Comparison of ENCODE assay signal across 21 mouse cellular contexts in the genomic region with DNA sequence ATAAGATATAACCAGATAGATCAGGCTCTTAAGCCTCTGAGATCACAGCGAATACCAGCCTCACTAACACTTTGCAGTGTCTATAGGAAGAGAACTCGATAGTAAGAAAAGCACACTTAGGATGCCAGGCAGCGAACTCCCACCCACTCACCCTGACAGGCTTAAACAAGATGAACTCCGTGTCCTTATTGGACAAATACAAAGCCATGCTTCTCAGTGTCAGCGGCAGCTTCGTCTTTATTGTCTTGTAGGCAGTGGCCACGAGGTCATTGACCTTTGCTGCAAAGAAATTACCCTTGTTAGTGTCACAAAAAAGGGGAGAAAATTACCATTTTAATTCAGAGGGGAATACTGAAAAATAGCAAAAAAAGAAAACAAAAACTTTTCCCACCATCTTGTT. TPM values are rescaled to one million over a fixed set of nuclear protein-coding genes. Genes with fewer than 3 reads are reported as not detected.
DNase-seq lines count a peak whose midpoint lies in the region; ATAC-seq lines count a peak whose summit lies in the region.
"Had no signal": no experiment of that assay in that cellular context is flagged by ENCODE, and none has a peak within 500 bp of the region (broad histone marks: within the 10 kb centered on the region; RNA-seq: fewer than 3 reads in every experiment).

No protein-coding gene starts in this region.

- H3K27ac ChIP-seq in kidney, embryonic 15.5 days, result peak overlapping the region; percentile 59
- no peak overlapping the region for H3K27ac ChIP-seq in midbrain, embryonic 11.5 days (ENCODE audit: low read depth, low read length)
- no peak overlapping the region for H3K27ac ChIP-seq in midbrain, embryonic 15.5 days
- H3K27ac ChIP-seq: embryonic facial prominence, embryonic 12.5 days; forebrain, embryonic 15.5 days; heart, embryonic 13.5 days; hindbrain, embryonic 13.5 days had no signal

- H3K9me3 ChIP-seq in kidney, embryonic 15.5 days (replicated peaks), result no peaks in the 10 kb centered on the region
- H3K9me3 ChIP-seq in midbrain, embryonic 11.5 days (ENCODE audit: control insufficient read depth, low read length), result no peaks in the 10 kb centered on the region
- H3K9me3 ChIP-seq in midbrain, embryonic 15.5 days, result no peaks in the 10 kb centered on the region
- H3K9me3 ChIP-seq: embryonic facial prominence, embryonic 12.5 days; forebrain, embryonic 15.5 days; G1E; heart, embryonic 13.5 days; hindbrain, embryonic 13.5 days had no signal

- no peak overlapping the region for H3K4me2 ChIP-seq in kidney, embryonic 15.5 days
- no peak overlapping the region for H3K4me2 ChIP-seq in midbrain, embryonic 11.5 days
- no peak overlapping the region for H3K4me2 ChIP-seq in midbrain, embryonic 15.5 days
- H3K4me2 ChIP-seq: embryonic facial prominence, embryonic 12.5 days; forebrain, embryonic 15.5 days; heart, embryonic 13.5 days; hindbrain, embryonic 13.5 days had no signal

- no peak overlapping the region for H3K9ac ChIP-seq in kidney, embryonic 15.5 days
- no peak overlapping the region for H3K9ac ChIP-seq in midbrain, embryonic 11.5 days (ENCODE audit: low read length)
- no peak overlapping the region for H3K9ac ChIP-seq in midbrain, embryonic 15.5 days
- H3K9ac ChIP-seq: embryonic facial prominence, embryonic 12.5 days; forebrain, embryonic 15.5 days; heart, embryonic 13.5 days; hindbrain, embryonic 13.5 days had no signal

- intact Hi-C loops in heart, postnatal 10 days (cut with DNase I), result no loop called here

- H3K36me3 ChIP-seq in kidney, embryonic 15.5 days, result peaks cover 88% of the 10 kb centered on the region
- H3K36me3 ChIP-seq in midbrain, embryonic 11.5 days (ENCODE audit: control insufficient read depth, insufficient read depth, low read length), result peaks cover 8% of the 10 kb centered on the region
- peaks cover 41% of the 10 kb centered on the region; the same call in 1 of the 2 replicates for H3K36me3 ChIP-seq in midbrain, embryonic 15.5 days (replicated peaks)

- peaks cover 22% of the 10 kb centered on the region for H3K4me1 ChIP-seq in kidney, embryonic 15.5 days
- peaks cover 3% of the 10 kb centered on the region; the same call in 1 of the 2 replicates for H3K4me1 ChIP-seq in midbrain, embryonic 11.5 days (ENCODE audit: control insufficient read depth, insufficient read depth, low read length)
- H3K4me1 ChIP-seq in midbrain, embryonic 15.5 days, result no peaks in the 10 kb centered on the region
- H3K4me1 ChIP-seq: embryonic facial prominence, embryonic 12.5 days; forebrain, embryonic 15.5 days; hindbrain, embryonic 13.5 days had no signal

- no peak overlapping the region for H3K4me3 ChIP-seq in kidney, embryonic 15.5 days (replicated peaks)
- H3K4me3 ChIP-seq in midbrain, embryonic 11.5 days (ENCODE audit: low read depth, low read length), result no peak overlapping the region
- no peak overlapping the region for H3K4me3 ChIP-seq in midbrain, embryonic 15.5 days
- H3K4me3 ChIP-seq: embryonic facial prominence, embryonic 12.5 days; forebrain, embryonic 15.5 days; heart, embryonic 13.5 days; hindbrain, embryonic 13.5 days had no signal

- DNase-seq in heart, adult 11 months, result peak; percentile 62
- DNase-seq in heart, postnatal 10 days, result no peak
- no peak for DNase-seq in kidney, postnatal 25 days
- peak; percentile 81 for DNase-seq in midbrain, embryonic 11.5 days (ENCODE audit: low spot score, missing footprints)
- peak; percentile 28 for DNase-seq in mesoderm, embryonic 11.5 days (ENCODE audit: low read depth, low spot score)
- DNase-seq in cerebellum, adult 9-10 months, result no peak
- DNase-seq: adrenal gland, adult 8-10 months; adrenal gland, postnatal 36 days; B cell, adult 2 months; cerebellum, adult 2 months; cerebellum, postnatal 25 days; gastrocnemius, postnatal 10 days; heart, postnatal 4 days had no signal

- 37% methylated on average over 7 of the region's 7 CpGs for WGBS in kidney, embryonic 15.5 days
- WGBS in midbrain, embryonic 11.5 days, result 27% methylated on average over 7 of the region's 7 CpGs
- WGBS in midbrain, embryonic 15.5 days, result 34% methylated on average over 7 of the region's 7 CpGs

- no peaks in the 10 kb centered on the region for H3K27me3 ChIP-seq in kidney, embryonic 15.5 days
- no peaks in the 10 kb centered on the region for H3K27me3 ChIP-seq in midbrain, embryonic 11.5 days (ENCODE audit: control insufficient read depth, insufficient read depth, low read length)
- no peaks in the 10 kb centered on the region for H3K27me3 ChIP-seq in midbrain, embryonic 15.5 days (replicated peaks)
- H3K27me3 ChIP-seq: embryonic facial prominence, embryonic 12.5 days; forebrain, embryonic 15.5 days; heart, embryonic 13.5 days; hindbrain, embryonic 13.5 days had no signal

- no peak for ATAC-seq in kidney, embryonic 15.5 days (replicated peaks; ENCODE audit: low FRiP score)
- no peak for ATAC-seq in midbrain, embryonic 11.5 days (ENCODE audit: low FRiP score)
- no peak for ATAC-seq in midbrain, embryonic 15.5 days (replicated peaks)
- ATAC-seq: CD4-positive, CD25-positive, alpha-beta regulatory T cell, adult 4 months; forebrain, embryonic 15.5 days had no signal

RNA-seq across cellular contexts. Expression of a gene that starts 46.5 kb away (rescaled TPM):
- total RNA-seq in heart, postnatal 10 days (2021), result 10 to 100 TPM; 16.3 to 16.7 TPM
- 21.2 and 21.6 TPM in 2 replicates for polyA plus RNA-seq in kidney, embryonic 15.5 days (2015; fragmentation: Nextera tagmentation; extraction: Ambion mirVana)
- polyA plus RNA-seq in midbrain, embryonic 11.5 days (2014; fragmentation: Nextera tagmentation; extraction: Ambion mirVana), result 23.3 and 27.5 TPM in 2 replicates
- 19.1 and 19.8 TPM in 2 replicates for polyA plus RNA-seq in midbrain, embryonic 15.5 days (2015; fragmentation: Nextera tagmentation; extraction: Ambion mirVana)

Comparison
In these comparisons a context has a peak if more than half of its experiments do, and no peak if none do; other contexts are left out.
1. DNase-seq: peak in heart, adult 11 months (single experiment), midbrain, embryonic 11.5 days (single experiment) and mesoderm, embryonic 11.5 days (single experiment); none in heart, postnatal 10 days (0 of 2), kidney, postnatal 25 days (0 of 2) and cerebellum, adult 9-10 months (single experiment).